Mouse (Mus musculus): ENCODE measurements around the gene Opcml.

- TF ChIP-seq CTCF (IDR thresholded peaks at IDR 0.05; ENCODE audit: extremely low read depth, insufficient read depth, low read length) (no peak), POLR2A (IDR thresholded peaks at IDR 0.05; ENCODE audit: extremely low read depth, insufficient read depth, low read length) (no peak)
These were observed 135.1 kb downstream of the Opcml start for GRCm38 (mm10) chr9:27925650-27926049.

Data from cortical plate, adult 2 months (tissue).